Mouse (Mus musculus) cortical plate, adult 2 months (tissue): ENCODE results near the gene Ankrd23.

Source experiments
- CTCF ChIP-seq: fragments of 200-500 bp; IDR thresholded peaks from 2 replicates; pipeline ENCODE4 v1.5.1; 2011; ENCODE audit warnings: mild to moderate bottlenecking, control low read depth, low read length; ENCODE audit not compliant: insufficient read depth; ENCODE audit errors: extremely low read depth
- POLR2A ChIP-seq: fragments of 200-500 bp; IDR thresholded peaks from 2 replicates; pipeline ENCODE4 v1.6.1; 2011; ENCODE audit warnings: mild to moderate bottlenecking, low read length, control low read depth; ENCODE audit not compliant: insufficient read depth; ENCODE audit errors: extremely low read depth

- TF ChIP-seq POLR2A = no peak
- TF ChIP-seq CTCF = no peak
These were observed 39.4 kb downstream of the Ankrd23 start for GRCm38 (mm10) chr1:36497312-36497711.
